Mouse (Mus musculus): ENCODE measurements around the gene 1700122O11Rik. TPM values are rescaled to one million over a fixed set of nuclear protein-coding genes. Genes with fewer than 3 reads are reported as not detected.

Gene 1700122O11Rik
- polyA plus RNA-seq, 1 experiment, result not detected

GRCm38 (mm10) chr17:47999812-48000211, 38.3 kb downstream of the 1700122O11Rik start:
- no peaks in the 10 kb centered on the region for H3K4me1 ChIP-seq (ENCODE audit: control insufficient read depth, insufficient read depth, low read length)
- 67% methylated on average over 3 of the region's 3 CpGs for WGBS
- no peak overlapping the region for H3K27ac ChIP-seq (ENCODE audit: insufficient read depth, low read depth, low read length)
- no peaks in the 10 kb centered on the region for H3K36me3 ChIP-seq (ENCODE audit: control insufficient read depth, insufficient read depth, low read length)
- H3K27me3 ChIP-seq (replicated peaks; ENCODE audit: control insufficient read depth, insufficient read depth, low read length), result no peaks in the 10 kb centered on the region
- TF ChIP-seq CTCF (conservative IDR thresholded peaks at IDR 0.05; ENCODE audit: insufficient read depth, insufficient read length, low read depth, low read length) (no peak), POLR2A (IDR thresholded peaks at IDR 0.05; ENCODE audit: low read depth, low read length) (no peak)
- DNase-seq, result no peak
- no peak overlapping the region for H3K4me3 ChIP-seq (ENCODE audit: insufficient read depth, low read depth, low read length)

- no peak overlapping the region for H3K4me3 ChIP-seq (ENCODE audit: insufficient read depth, low read depth, low read length)
- H3K27ac ChIP-seq (ENCODE audit: insufficient read depth, low read depth, low read length), result no peak overlapping the region
- no peak for TF ChIP-seq POLR2A (IDR thresholded peaks at IDR 0.05; ENCODE audit: low read depth, low read length)
- TF ChIP-seq CTCF (conservative IDR thresholded peaks at IDR 0.05; ENCODE audit: insufficient read depth, insufficient read length, low read depth, low read length), result no peak
- H3K4me1 ChIP-seq (ENCODE audit: control insufficient read depth, insufficient read depth, low read length), result no peaks in the 10 kb centered on the region
- no peaks in the 10 kb centered on the region for H3K36me3 ChIP-seq (ENCODE audit: control insufficient read depth, insufficient read depth, low read length)
- no peaks in the 10 kb centered on the region for H3K27me3 ChIP-seq (replicated peaks; ENCODE audit: control insufficient read depth, insufficient read depth, low read length)
- no peak for DNase-seq
- 73% methylated on average over 6 of the region's 6 CpGs for WGBS
Measured at GRCm38 (mm10) chr17:47999403-47999802, 38.7 kb downstream of the 1700122O11Rik start.

GRCm38 (mm10) chr17:47997806-47998205, 40.3 kb downstream of the 1700122O11Rik start:
- Histone ChIP-seq H3K27me3 (replicated peaks; ENCODE audit: control insufficient read depth, insufficient read depth, low read length) (no peaks in the 10 kb centered on the region), H3K4me1 (ENCODE audit: control insufficient read depth, insufficient read depth, low read length) (no peaks in the 10 kb centered on the region), H3K36me3 (ENCODE audit: control insufficient read depth, insufficient read depth, low read length) (no peaks in the 10 kb centered on the region), H3K4me3 (ENCODE audit: insufficient read depth, low read depth, low read length) (no peak overlapping the region), H3K27ac (ENCODE audit: insufficient read depth, low read depth, low read length) (no peak overlapping the region)
- DNase-seq, result no peak
- 58% methylated on average over 3 of the region's 3 CpGs for WGBS
- TF ChIP-seq POLR2A (IDR thresholded peaks at IDR 0.05; ENCODE audit: low read depth, low read length) (no peak), CTCF (conservative IDR thresholded peaks at IDR 0.05; ENCODE audit: insufficient read depth, insufficient read length, low read depth, low read length) (no peak)

DNA sequence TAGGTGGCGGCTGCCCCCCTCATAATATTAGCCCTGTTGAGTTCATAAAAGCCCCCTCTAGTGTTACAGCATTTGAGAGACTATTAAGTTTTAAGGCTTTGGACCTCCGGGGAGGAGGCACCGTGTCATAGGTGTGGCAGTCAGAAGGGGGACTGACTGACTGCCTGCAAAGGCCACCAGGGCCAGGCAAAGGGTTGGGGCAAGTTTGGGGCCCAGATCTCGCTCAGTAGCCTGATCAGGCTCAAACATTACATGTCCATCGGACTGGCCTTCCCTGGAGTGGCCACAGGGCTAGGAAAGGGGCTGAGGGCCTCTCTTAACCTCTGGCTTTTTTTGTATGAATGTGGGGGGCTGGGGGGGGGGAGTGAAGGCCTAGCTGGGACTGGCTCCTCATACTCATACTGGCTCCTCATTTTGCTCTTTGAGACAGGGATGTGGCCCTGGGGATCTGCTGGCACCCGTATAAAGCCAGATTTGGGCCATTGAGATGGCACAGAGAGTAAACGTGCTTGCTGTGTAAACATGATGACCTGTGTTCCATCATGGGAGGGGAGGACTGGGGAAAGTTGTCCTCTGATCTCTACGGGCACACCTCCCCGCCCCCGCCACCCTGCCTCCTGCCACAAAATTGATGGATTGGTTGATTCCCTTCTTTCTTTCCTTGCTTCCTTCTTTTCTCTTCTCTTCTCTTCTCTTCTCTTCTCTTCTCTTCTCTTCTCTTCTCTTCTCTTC, 47.5 kb downstream of the 1700122O11Rik start:
- TF ChIP-seq CTCF (conservative IDR thresholded peaks at IDR 0.05; ENCODE audit: insufficient read depth, insufficient read length, low read depth, low read length), result no peak
- no peak for TF ChIP-seq POLR2A (IDR thresholded peaks at IDR 0.05; ENCODE audit: low read depth, low read length)
- Histone ChIP-seq H3K36me3 (ENCODE audit: control insufficient read depth, insufficient read depth, low read length) (no peaks in the 10 kb centered on the region), H3K4me3 (ENCODE audit: insufficient read depth, low read depth, low read length) (no peak overlapping the region), H3K4me1 (ENCODE audit: control insufficient read depth, insufficient read depth, low read length) (no peaks in the 10 kb centered on the region), H3K27ac (ENCODE audit: insufficient read depth, low read depth, low read length) (no peak overlapping the region), H3K27me3 (replicated peaks; ENCODE audit: control insufficient read depth, insufficient read depth, low read length) (no peaks in the 10 kb centered on the region)
- DNase-seq, result no peak
- WGBS, result 69% methylated on average over 10 of the region's 10 CpGs

DNA sequence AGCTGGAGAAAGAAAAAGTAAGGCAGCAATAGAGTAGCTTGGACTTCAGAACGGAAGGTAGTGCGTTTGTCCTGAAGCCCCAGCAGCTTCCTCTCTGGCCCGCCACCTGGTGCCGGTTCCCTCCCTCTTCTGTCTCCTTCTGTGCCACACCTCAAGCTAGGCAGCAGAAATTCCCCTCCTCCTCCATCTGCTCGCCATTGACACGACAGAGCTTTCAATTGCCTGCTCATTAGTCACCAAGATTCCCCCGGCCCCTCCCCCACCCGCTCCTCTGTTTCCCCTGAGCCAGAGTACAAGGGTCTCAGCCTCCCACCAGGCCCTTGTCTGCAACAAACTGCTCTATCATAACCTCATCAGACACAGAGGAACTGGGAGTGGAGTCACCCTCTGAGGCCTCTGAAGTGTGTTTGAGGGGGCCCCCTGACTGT, 48.1 kb downstream of the 1700122O11Rik start:
- H3K4me3 ChIP-seq (ENCODE audit: insufficient read depth, low read depth, low read length), result no peak overlapping the region
- H3K27ac ChIP-seq (ENCODE audit: insufficient read depth, low read depth, low read length), result no peak overlapping the region
- no peaks in the 10 kb centered on the region for H3K4me1 ChIP-seq (ENCODE audit: control insufficient read depth, insufficient read depth, low read length)
- DNase-seq, result no peak
- WGBS, result 31% methylated on average over 8 of the region's 8 CpGs
- no peaks in the 10 kb centered on the region for H3K27me3 ChIP-seq (replicated peaks; ENCODE audit: control insufficient read depth, insufficient read depth, low read length)
- no peaks in the 10 kb centered on the region for H3K36me3 ChIP-seq (ENCODE audit: control insufficient read depth, insufficient read depth, low read length)
- TF ChIP-seq CTCF (conservative IDR thresholded peaks at IDR 0.05; ENCODE audit: insufficient read depth, insufficient read length, low read depth, low read length) (no peak), POLR2A (IDR thresholded peaks at IDR 0.05; ENCODE audit: low read depth, low read length) (no peak)

DNA sequence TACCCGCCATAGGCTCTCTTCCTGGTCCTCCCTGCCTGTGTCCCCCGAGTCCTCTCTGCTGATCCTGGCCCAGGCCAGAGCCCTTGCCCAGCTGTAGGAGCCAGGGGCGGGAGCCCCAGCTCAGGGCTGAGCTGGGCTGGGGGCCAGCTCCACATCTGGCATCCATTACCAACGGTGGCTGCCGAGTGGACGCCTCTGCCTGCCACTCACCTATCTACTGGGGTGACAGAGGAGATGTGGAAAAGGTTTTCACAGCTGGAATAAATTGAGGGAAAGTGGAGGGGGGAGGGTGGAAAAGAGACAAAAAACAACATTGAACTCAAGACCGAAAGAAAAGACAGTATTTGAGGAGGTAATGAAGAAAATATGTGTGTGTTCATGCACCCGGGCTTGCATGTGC, 49.3 kb downstream of the 1700122O11Rik start:
- Histone ChIP-seq H3K27ac (ENCODE audit: insufficient read depth, low read depth, low read length) (no peak overlapping the region), H3K36me3 (ENCODE audit: control insufficient read depth, insufficient read depth, low read length) (no peaks in the 10 kb centered on the region), H3K4me1 (ENCODE audit: control insufficient read depth, insufficient read depth, low read length) (no peaks in the 10 kb centered on the region), H3K4me3 (ENCODE audit: insufficient read depth, low read depth, low read length) (no peak overlapping the region), H3K27me3 (replicated peaks; ENCODE audit: control insufficient read depth, insufficient read depth, low read length) (no peaks in the 10 kb centered on the region)
- WGBS, result 68% methylated on average over 8 of the region's 8 CpGs
- no peak for TF ChIP-seq POLR2A (IDR thresholded peaks at IDR 0.05; ENCODE audit: low read depth, low read length)
- TF ChIP-seq CTCF (conservative IDR thresholded peaks at IDR 0.05; ENCODE audit: insufficient read depth, insufficient read length, low read depth, low read length), result no peak
- DNase-seq, result no peak

- no peaks in the 10 kb centered on the region for H3K36me3 ChIP-seq (ENCODE audit: control insufficient read depth, insufficient read depth, low read length)
- 67% methylated on average over 8 of the region's 8 CpGs for WGBS
- no peaks in the 10 kb centered on the region for H3K27me3 ChIP-seq (replicated peaks; ENCODE audit: control insufficient read depth, insufficient read depth, low read length)
- DNase-seq, result no peak
- no peak overlapping the region for H3K27ac ChIP-seq (ENCODE audit: insufficient read depth, low read depth, low read length)
- TF ChIP-seq POLR2A (IDR thresholded peaks at IDR 0.05; ENCODE audit: low read depth, low read length), result no peak
- TF ChIP-seq CTCF (conservative IDR thresholded peaks at IDR 0.05; ENCODE audit: insufficient read depth, insufficient read length, low read depth, low read length), result no peak
- H3K4me1 ChIP-seq (ENCODE audit: control insufficient read depth, insufficient read depth, low read length), result no peaks in the 10 kb centered on the region
- H3K4me3 ChIP-seq (ENCODE audit: insufficient read depth, low read depth, low read length), result no peak overlapping the region
Measured at GRCm38 (mm10) chr17:47988074-47988473, 50.0 kb downstream of the 1700122O11Rik start.

Other genes starting within 250 kb of the 1700122O11Rik start
- gene Mdfi, start 203.6 kb downstream of the 1700122O11Rik start, polyA plus RNA-seq (2012; rRNA removed), result 4.9 and 6.6 TPM in 2 replicates
- 23.5 and 27.4 TPM in 2 replicates for gene Foxp4, start 113.6 kb downstream of the 1700122O11Rik start, polyA plus RNA-seq (2012; rRNA removed)
- not detected in 2 replicates for gene 1700067P10Rik, start 51.0 kb upstream of the 1700122O11Rik start, polyA plus RNA-seq (2012; rRNA removed)
- not detected in 2 replicates for gene 9830107B12Rik, start 108.0 kb upstream of the 1700122O11Rik start, polyA plus RNA-seq (2012; rRNA removed)
- 0.15 and 0.27 TPM in 2 replicates for gene A530064D06Rik, start 129.0 kb upstream of the 1700122O11Rik start, polyA plus RNA-seq (2012; rRNA removed)
- gene Trem1, start 194.5 kb upstream of the 1700122O11Rik start, polyA plus RNA-seq (2012; rRNA removed), result 0.03 TPM in 2 replicates
- 0.11 and 0.19 TPM in 2 replicates for gene Trem3, start 209.5 kb upstream of the 1700122O11Rik start, polyA plus RNA-seq (2012; rRNA removed)
- 0.91 and 0.92 TPM in 2 replicates for gene Treml4, start 226.0 kb upstream of the 1700122O11Rik start, polyA plus RNA-seq (2012; rRNA removed)